Mouse (Mus musculus) c-Kit-positive CD71-negative TER-119-negative erythroid progenitor cells, embryonic 14.5 days (primary cell): ENCODE measurements around the gene Gimap4.
"Not testable (repeated sequence)": the region's sequence is repeated elsewhere in the genome, so short reads cannot be mapped to it uniquely, and the experiment has no call there.

ENCODE experiments used
- DNase-seq: peaks from one replicate; pipeline ENCODE4 v3.0.0-alpha.2; 2013; ENCODE audit warnings: low read depth

Gimap4 gene

DNA sequence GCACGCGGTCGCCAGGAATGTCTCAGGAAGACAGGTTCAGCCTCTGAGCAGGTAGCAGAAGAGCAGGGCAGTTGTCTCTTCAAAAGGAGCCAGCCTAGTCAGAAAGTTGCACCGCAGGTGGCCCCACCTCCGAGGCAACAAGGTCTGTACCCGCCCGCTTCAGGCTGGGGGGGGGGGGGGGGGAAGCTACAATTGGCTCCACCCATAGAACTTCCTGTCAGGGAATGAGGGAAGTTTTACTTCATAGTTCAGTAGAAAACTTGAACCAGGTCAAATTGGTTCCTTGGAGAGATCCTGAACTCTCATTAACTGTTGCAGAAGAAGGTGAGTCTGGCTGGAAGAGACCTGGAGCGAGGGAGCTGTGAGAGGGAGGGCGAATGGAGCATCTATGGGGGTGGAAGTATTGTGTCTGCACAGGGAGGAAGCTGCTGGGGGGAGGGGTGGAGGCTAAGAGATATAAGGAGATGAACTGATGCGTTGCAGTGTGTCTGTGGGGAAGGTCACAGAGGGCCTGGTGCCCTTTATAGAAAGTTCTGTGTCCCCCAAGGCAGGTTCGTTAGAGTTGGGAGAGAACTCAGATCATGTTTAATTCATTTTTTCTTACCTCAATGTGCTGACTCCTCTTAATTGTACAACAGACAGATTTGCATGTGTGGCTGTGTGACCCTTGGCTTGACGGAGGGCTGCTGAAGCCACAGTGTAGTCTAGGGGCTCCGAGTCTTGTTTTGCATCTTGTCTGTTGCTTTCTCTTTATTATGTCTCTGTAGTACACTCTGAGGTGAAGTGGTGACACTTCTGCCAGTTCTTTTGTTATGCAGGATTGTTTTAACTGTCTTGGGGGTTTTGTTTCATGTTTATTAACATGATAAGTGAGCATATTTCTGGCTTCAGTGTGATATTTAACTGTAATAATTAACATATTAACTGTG lies 8.2 kb upstream of the Gimap4 start, which contains the start of gene Gimap9:
Gene Gimap9, plus strand, starts transcription at position 199 of the 929 bp plus-strand sequence.
- DNase-seq, result no peak

DNA sequence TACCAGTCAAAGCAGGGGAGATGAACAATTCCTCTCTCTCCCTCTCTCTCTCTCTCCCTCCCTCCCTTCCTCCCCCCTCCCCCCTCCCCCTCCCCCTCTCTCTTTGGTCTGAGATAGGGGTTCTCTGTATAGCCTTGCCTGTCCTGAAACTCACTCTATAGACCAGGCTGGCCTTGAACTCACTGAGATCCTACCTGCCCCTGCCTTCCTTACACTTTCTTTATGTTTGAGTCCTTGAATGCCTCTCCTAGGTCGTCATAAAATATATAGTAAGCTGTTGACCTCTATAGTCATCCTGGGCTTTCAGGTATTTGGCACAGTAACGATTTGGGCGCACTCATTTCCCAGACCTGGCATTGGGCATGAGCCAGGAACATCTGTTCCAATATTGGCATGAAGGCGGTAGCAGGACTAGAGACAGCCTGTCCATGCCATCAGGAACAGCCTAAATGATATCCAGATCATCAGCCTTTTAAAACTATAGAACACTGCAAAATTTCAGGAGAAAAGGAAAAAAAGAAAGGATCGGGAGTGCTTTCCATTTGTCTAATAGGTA lies 7.4 kb upstream of the Gimap4 start:
- DNase-seq, result no peak

DNA sequence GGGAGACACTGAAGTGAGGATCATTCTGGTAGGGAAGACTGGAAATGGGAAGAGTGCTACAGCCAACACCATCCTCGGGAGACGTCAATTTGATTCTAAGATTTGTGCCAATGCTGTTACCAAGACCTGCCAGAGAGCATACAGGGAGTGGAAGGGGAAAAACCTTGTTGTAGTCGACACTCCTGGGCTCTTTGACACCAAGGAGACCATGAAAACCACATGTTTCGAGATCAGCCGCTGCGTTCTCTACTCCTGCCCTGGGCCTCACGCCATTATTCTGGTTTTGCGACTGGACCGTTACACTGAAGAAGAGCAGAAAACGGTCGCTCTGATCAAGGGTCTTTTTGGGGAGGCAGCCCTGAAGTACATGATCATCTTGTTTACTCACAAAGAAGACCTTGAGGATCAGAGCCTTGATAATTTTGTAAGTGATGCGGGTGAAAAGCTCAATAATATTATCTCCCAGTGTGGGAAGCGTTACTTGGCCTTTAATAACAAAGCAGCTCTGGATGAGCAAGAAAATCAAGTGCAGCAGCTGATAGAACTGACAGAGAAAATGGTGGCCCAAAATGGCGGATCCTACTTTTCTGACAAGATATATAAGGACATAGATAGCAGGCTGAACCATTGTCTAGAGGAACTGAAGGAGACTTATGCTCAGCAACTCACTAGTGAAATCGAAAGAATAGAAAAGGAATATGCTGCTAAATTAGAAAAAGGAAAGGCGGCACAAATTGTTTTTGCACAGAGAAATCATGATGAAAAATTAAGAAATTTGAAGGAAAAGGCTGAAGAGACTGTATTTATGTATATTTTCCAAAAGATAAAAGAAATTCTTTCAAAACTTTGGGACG lies 6.6 kb upstream of the Gimap4 start:
- no peak for DNase-seq

DNA sequence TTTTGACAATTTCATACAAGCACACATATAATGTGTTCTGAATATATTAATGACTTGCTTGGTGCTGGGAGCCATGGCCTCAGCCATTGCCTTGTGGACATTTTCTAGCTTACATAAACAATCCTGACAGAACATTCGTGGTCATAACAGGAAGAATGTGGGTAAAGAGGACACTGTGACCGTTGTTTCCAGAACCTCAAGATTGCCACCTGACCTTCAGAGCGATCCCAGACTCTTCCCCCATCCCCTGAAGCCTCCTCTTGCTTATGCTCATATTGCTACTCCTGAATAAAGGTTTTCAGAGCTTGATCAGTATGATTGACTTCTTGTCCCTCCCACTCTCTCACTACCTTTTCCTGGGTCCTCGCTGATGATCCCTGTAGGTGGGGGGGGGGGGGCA lies 6.0 kb upstream of the Gimap4 start:
- DNase-seq, result no peak

DNA sequence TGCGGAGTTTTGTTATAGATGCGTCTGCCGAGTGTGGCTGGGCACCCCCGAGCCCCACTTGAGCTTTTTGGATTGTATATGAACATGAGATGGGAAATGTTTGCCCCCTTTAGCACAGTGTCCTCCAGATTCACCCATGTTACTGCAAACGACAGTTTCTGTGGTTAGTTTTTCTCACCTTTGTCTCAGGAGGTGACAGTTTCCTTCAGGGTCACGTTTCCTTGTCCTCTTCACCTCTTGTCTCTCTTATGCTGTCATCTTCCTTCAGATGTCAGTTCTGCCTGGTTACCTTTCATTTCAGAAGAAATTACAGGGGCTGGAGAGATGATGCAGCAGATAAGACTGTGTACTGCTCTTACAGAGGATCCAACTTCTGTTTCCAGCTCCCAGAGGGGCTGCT lies 4.6 kb upstream of the Gimap4 start:
- no peak for DNase-seq

DNA sequence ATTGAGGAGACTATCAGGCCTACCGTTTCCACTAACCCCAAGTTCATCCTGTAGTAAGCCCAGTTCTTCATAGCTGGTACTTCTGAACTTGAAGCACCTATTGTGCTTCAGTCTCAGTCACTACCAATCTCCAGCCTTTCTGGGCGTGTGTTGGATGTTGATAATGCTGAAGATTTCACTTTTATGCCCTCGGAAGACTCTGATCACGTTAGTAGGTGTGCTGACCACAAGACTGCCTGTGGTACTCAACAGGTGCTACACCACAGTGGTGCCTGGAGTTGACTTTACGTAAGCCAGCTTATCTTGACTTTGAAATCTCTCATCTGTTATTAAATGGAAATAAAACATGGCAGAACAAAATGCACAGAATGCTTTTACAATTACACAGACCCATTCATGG lies 3.9 kb upstream of the Gimap4 start:
- no peak for DNase-seq

DNA sequence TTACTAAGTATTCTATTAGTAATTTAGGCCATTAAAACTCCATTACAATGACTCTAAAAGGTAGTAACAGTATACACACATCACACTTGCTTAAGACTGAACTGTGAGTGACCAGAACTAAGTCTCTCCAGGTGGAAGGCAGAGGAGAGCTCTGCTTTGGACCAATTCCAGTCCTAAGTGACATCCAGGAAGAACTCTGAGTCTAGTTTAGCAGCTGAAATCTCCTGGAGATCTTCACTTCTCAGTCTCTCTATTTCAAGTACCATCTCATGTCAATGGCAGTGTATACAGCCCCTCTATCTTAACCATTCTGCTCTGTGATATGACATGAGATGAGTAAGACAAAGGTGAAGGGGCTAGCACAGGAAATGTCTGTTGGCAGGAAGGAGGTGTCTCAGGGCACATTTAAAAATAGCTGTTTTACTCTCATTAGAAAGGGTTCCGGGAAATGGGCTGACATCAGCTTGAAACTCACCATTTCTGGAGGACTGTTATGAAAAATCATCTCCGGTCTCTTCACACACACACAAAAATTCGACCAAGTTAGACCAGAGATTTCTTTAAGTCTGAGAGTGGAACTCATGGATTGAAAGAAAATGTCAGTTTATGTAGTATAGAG lies 2.8 kb upstream of the Gimap4 start:
- no peak for DNase-seq

DNA sequence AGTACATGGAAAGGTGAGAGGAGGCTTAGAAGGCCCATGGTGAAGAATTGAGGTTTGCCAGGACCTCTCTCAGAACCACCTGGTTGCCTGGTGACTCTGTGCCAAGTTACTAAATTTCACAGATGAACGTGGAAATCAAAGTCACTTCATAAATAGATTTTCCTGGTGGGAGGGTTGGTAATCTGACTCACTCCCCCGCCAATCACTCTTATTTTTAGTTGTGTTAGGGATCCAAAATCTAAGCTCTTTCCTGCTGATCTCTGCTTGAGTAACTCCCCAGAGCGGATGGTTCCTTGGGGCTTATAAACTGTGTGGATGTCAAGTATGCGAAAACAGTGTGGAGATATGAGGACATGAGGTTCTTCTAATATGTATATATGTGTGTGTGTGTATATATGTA lies 2.1 kb upstream of the Gimap4 start:
- no peak for DNase-seq

DNA sequence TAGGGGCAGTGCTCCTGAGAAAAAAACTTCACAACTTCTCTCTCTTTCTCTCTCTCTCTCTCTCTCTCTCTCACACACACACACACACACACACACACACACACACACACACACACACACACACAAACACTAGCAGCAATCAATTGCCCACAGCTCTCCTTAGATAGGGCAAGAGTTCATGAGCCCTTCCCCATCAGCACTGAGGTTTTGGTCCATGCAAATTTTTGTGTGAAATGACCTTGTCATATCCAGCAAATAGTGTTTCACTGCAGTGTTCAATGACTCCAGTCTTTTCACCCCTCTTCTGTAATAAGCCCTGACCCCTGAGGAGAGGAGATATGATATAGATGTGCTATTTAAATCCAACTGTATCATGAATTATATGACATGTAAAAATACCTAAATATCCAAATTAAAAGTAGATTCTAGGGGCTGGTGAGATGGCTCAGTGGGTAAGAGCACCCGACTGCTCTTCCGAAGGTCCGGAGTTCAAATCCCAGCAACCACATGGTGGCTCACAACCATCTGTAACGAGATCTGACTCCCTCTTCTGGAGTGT lies 1.0 kb upstream of the Gimap4 start:
- DNase-seq, result not testable (repeated sequence)

DNA sequence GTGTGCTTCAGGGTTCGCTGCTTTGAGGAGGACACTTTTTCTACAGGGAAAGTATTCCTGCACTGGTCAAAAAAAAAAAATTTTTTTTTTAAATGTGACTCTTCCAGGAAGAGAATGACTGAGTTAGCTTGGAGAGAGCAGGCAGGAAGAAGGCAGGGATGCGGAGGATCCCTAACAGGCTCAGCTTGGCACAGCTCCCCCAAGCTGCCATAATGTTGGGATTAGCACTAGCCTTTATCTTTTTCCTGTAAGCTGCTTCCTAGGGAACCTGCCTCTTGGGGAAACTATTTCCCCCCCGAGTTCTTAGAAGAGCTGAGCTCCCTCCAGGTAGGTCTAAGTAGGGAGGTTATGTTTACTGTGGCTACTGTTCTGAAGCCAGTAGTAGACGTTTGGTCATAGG lies 457 bp downstream of the Gimap4 start:
- no peak for DNase-seq

DNA sequence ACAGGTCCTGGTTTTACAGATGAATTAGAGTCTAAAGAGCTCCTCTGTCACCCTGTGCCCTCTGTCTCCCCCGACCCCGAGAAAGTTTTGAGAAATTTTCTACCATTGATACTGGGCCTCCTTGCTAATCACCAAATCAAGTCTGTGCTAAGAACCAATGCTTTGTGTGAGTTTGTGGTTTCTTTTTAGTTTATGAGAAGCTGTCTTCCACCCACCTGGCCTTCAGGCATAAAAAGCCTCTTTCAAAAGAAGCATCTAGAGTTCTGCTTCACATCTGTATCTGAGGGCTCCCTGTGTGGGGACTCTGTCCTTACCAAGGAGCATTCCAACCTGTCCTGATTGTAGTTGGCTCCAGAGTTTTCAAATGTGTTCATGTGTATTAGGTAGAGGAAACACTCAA lies 902 bp downstream of the Gimap4 start:
- no peak for DNase-seq

DNA sequence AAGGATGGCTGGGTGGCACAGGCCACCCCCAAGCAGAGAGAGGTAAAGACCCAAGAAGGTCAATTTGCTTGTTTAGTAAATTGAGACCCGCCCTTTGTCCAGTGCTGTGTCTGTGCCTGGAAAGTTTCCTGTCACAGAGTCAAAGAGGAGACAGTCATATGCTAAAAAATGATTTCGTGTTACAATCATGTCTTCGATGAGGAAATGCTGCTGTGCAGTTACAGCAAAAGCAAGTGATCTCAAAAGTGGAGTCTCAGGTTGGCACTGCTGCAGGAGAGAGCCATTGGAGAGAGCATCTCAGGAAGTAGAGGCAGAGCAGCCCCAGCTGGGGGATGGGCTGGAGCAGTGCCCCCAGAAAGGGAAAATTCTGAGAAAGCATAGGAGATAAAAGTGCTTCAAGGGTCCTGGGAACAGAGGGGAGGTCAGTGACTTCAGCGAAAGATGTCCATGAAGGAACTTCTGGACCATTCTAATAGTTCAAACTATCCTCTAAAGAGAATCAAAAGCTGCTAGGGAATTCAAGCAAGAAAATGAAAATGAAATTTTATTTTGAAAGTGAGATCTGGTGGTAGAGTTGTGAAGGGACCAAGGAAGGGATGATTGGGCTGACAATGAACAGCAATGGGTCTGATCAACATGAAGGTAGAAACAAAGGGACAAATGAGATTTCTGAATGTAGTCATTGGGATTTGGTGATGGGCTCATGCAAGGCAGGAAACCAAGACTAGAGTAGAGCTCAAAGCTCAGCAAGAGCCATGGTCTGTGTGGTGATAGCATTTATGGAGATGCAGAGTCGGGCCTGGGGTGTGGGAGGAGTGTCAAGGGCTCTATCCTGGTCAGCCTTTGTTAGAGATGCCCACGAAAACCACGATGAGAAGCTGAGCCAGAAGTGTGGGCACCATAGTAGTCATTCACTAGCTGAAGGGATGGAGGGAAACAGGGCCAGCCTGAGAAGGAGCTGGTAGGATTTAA lies 1.6 kb downstream of the Gimap4 start:
- no peak for DNase-seq

DNA sequence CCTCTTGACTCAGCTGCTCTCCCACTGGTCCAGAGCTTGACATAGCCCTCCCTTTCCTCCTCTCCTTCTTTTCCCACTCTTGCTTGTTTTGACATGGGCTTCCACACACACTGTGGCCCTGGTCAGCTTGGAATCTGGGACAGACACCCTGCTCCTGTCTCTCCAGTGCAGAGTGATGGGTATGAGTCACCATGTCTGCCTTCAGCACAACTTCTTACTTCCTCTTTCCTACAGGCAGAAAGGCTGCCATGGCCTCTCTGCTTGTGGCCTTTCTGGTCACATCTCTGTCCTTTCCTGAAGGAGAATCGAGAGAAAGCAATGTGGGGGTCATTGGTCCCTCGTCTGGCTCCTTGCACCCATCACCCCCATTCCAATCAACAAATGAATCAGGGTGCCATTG lies 2.7 kb downstream of the Gimap4 start:
- no peak for DNase-seq

DNA sequence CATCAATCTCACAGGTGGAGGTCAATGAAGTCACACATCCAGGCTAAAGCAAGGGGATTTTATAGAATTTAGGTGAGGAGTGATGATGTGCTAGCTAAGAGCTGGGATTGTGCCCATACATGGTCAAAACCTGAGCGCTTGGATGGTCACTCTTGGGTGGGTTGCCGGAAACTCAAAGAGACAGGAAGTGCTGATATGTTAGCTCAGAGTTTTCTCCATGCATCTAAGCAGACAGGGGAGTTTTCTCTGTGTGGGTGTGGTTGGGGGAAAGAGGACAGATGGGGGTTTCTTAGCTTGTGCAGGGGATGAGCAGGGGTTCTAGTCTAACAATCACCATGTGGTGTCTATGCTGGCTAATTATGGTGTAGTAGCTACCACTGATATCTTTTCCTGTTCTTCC lies 5.0 kb downstream of the Gimap4 start:
- DNase-seq, result no peak

DNA sequence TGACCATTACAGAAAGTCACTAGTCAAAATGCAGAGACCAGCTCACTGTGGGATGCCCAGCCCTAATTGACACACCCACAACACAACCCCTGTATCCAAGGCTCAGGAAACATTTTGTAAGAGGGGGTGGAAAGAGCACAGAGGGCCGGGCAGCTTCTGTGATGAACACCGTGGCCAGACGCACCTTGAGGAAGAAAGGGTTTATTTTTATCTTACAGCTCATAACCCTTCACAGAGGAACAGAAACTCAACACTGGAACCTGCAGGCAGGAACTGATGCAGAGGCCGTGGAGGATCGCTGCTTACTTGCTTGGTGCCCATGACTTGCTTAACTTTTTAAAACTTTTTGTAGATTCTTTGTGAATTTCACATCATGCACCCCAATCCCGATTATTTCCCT lies 8.6 kb downstream of the Gimap4 start:
- DNase-seq, result no peak

DNA sequence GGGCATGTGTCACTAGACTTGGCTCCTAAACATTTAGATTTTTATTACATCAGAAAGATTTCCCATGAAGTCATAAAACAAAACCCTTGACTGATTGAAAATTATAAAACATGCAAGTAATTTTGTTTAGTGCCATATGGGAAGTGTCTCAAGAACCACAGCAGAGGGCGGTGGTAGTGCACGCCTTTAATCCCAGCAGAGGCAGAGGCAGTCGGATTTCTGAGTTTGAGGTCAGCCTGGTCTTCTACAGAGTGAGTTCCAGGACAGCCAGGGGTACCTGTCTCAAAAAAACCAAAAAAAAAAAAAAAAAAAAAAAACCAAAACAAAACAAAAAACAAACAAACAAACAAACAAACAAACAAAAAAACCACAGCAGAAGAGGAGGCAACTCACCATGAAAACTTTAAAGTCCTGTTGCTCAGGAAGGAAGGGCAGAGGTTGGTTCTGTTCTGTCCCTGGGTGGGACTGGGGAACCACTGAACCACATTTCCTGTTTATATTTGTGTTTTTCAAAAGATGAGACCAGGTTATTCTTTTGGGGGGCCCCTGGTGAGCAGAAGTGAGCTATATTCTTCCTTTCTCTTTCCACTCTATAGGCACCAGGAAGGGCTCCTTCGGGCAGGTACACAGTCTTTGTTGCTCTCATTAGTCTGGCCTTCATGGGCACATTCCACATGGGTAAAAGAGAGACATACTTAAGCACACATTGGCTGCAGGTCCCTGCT lies 12.6 kb downstream of the Gimap4 start:
- DNase-seq, result no peak

DNA sequence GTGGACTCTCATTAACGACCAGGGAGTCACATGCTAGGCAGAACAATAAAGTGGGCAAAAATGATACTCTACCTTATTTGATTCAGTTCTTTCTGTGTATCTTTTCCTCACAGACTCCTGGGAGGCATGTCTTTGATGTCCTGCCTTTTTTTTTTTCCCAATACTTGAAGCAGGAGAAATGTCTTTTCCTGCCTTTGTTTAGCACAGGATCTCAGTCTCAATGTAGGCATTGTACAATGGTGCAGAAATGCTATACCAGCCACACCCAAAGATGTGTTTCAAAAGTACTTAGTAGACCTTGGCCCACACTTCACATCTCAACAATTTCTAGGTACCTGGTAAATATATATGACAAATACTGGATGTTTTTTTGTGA lies 13.2 kb downstream of the Gimap4 start:
- DNase-seq, result no peak

DNA sequence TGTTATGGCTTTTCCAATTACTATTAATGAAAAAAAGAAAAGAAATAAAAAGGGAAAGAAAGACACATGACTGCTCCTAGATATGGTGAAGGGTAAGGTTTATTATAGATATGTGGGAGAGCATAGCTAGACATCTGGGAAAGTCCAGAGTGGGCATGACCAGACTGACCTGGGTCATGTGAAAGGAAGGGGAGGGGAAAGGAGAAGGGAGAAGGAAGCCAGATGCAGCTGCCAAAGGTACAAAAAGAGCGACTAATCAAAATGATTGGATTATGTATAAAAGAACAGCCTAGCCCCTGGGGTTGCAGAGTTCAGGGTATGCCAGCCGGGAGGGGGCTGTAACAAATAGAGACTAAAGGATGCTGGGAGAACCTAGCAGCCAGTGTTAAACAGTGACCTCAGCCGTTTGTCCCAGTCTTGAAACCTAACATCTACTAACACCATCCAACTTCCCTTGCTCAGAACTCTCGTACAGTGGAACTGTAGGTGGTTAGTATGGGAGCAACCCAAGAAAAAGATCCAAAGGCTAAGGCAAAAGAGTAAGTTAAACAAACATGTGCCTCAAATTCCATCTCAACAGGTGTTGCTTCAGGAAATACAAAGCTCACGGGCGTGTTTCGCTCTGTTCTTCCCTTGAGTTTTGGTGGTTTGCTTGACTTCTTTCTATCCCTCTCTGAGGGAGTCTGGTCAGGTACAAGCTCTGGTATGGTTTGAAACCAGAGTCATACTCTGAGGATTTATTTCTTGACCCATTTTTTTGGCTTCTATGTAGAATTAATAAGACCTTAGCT lies 13.9 kb downstream of the Gimap4 start:
- DNase-seq, result no peak

DNA sequence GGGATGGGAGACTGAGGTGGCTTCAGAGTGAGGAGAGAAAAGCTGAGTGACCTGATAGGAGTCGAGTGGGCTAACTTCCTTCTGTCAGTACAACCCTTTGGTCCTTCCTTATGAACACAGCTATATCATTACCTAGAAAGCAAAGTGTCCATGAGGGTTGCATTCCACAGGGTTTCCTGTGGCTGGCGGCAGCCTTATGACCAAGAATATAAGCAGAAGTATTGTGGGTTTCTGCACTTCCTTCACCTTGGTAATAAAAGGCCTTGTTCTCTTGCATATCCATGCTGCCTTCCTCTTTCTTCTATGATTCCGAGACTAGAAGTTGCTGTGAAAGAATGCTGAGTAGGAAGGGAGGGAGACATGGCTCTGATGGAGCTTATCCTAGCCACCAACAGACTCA lies 14.5 kb downstream of the Gimap4 start:
- DNase-seq, result no peak
